Mouse (Mus musculus) thymus, adult 2 months (tissue): ENCODE results near the gene Pdcd10.

ENCODE experiments used
- CTCF ChIP-seq: fragments of 200-500 bp; IDR thresholded peaks from 2 replicates; pipeline ENCODE4 v1.5.1; 2012; ENCODE audit warnings: mild to moderate bottlenecking, control low read depth, low read length, moderate library complexity, borderline replicate concordance; ENCODE audit not compliant: control insufficient read depth, poor library complexity, insufficient read depth; ENCODE audit errors: extremely low read depth
- POLR2A ChIP-seq: fragments of 200-500 bp; IDR thresholded peaks from 2 replicates; pipeline ENCODE4 v1.6.1; 2012; ENCODE audit warnings: mild to moderate bottlenecking, low read length, control low read depth, moderate library complexity; ENCODE audit not compliant: control insufficient read depth, poor library complexity, insufficient read depth; ENCODE audit errors: extremely low read depth

DNA sequence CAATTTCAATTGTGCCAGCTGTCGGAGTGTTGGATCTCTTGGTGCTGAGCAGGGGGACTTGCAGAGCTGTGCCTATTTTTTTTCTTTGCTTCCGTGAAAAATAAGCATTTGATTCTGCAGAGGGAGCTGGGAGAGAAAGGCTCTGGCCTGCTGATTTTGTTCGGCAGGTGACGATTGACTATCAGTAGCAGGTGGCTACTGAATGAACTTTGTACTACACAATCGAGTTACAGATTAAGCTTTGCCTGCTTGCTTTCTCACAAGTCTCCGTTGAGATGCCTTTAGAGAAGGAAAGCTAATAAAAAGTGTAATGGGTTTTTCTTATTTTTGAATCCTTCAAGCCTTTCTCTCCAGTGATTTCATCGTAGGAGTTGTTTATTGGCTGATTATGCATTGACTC, 81.5 kb downstream of the Pdcd10 start:
- no peak for TF ChIP-seq CTCF
- TF ChIP-seq POLR2A, result no peak
